Mouse (Mus musculus) myocyte (in vitro differentiated cells): ENCODE results near the gene Myl6b. TPM values are rescaled to one million over a fixed set of nuclear protein-coding genes. Genes with fewer than 3 reads are reported as not detected.
"Not testable (repeated sequence)": the region's sequence is repeated elsewhere in the genome, so short reads cannot be mapped to it uniquely, and the experiment has no call there.

Experiments used
- H3K27me3 ChIP-seq: one replicate; pipeline ENCODE4 v1.6.1; 2011; ENCODE audit not compliant: control insufficient read depth, insufficient read depth, insufficient read length
- H3K36me3 ChIP-seq: one replicate; pipeline ENCODE4 v1.6.1; 2011; ENCODE audit not compliant: control insufficient read depth, insufficient read depth
- H3K4me2 ChIP-seq: one replicate; pipeline ENCODE4 v1.6.1; 2011; ENCODE audit warnings: low read depth, control low read depth
- H3K4me3 ChIP-seq: one replicate; pipeline ENCODE4 v1.5.1; 2011; ENCODE audit warnings: mild to moderate bottlenecking, control low read depth, moderate library complexity
- H3K79me2 ChIP-seq: one replicate; pipeline ENCODE4 v1.6.1; 2011; ENCODE audit not compliant: control insufficient read depth, insufficient read depth
- H3ac ChIP-seq: one replicate; pipeline ENCODE4 v1.6.1; 2011; ENCODE audit not compliant: control insufficient read depth, insufficient read length
- CEBPB ChIP-seq: IDR thresholded peaks from 2 replicates; pipeline ENCODE4 v1.6.1; 2011; ENCODE audit warnings: mild to moderate bottlenecking, moderate library complexity; ENCODE audit not compliant: poor library complexity, insufficient read depth, severe bottlenecking
- E2F4 ChIP-seq: IDR thresholded peaks from one replicate; pipeline ENCODE4 v1.6.1; 2011; ENCODE audit warnings: mild to moderate bottlenecking, control low read depth, moderate library complexity; ENCODE audit not compliant: insufficient read depth
- MAX ChIP-seq: IDR thresholded peaks from one replicate; pipeline ENCODE4 v1.6.1; 2011; ENCODE audit warnings: low read depth, mild to moderate bottlenecking, control low read depth
- MYOD1 ChIP-seq, 3 experiments: IDR thresholded peaks; one replicate each; pipeline ENCODE4 v1.6.1; 2011; ENCODE audit warnings: control low read depth in 2 of 3, low read depth in 2 of 3, mild to moderate bottlenecking in 2 of 3, moderate library complexity in 1 of 3; ENCODE audit not compliant: insufficient read length in 2 of 3, control insufficient read depth in 1 of 3
- MYOG ChIP-seq, 3 experiments: IDR thresholded peaks; one replicate each; pipeline ENCODE4 v1.6.1; 2011; ENCODE audit warnings: control low read depth in 2 of 3, low read depth in 2 of 3, mild to moderate bottlenecking in 2 of 3; ENCODE audit not compliant: insufficient read length in 2 of 3, control insufficient read depth in 1 of 3, insufficient read depth in 1 of 3
- POLR2A ChIP-seq: IDR thresholded peaks from one replicate; pipeline ENCODE4 v1.6.1; 2011; ENCODE audit warnings: low read depth, mild to moderate bottlenecking, control low read depth, moderate library complexity; ENCODE audit not compliant: insufficient read length
- POLR2AphosphoS2 ChIP-seq: IDR thresholded peaks from one replicate; pipeline ENCODE4 v1.6.1; 2011; ENCODE audit warnings: low read depth, control low read depth; ENCODE audit not compliant: insufficient read length
- REST ChIP-seq: IDR thresholded peaks from one replicate; pipeline ENCODE4 v1.6.1; 2011; ENCODE audit warnings: mild to moderate bottlenecking, control low read depth, moderate library complexity; ENCODE audit not compliant: insufficient read depth, insufficient read length
- SRF ChIP-seq: IDR thresholded peaks from one replicate; pipeline ENCODE4 v1.6.1; 2011; ENCODE audit warnings: low read depth; ENCODE audit not compliant: control insufficient read depth, insufficient read length
- TCF12 ChIP-seq: IDR thresholded peaks from one replicate; pipeline ENCODE4 v1.6.1; 2011; ENCODE audit warnings: mild to moderate bottlenecking, control low read depth; ENCODE audit not compliant: poor library complexity, insufficient read depth, severe bottlenecking
- TCF3 ChIP-seq: IDR thresholded peaks from one replicate; pipeline ENCODE4 v1.6.1; 2011; ENCODE audit warnings: low read depth, control low read depth; ENCODE audit not compliant: insufficient read length
- USF1 ChIP-seq: IDR thresholded peaks from one replicate; pipeline ENCODE4 v1.6.1; 2011; ENCODE audit warnings: low read depth, mild to moderate bottlenecking, control low read depth, moderate library complexity
- polyA plus RNA-seq: library from polyadenylated mRNA; unstranded; fragments of >200 nt; fragmentation: generic; extraction: Trizol; gene quantifications from one replicate; pipeline ENCODE4 v1.2.1, GENCODE M21; 2012; ENCODE audit warnings: missing spikeins

The Myl6b gene
- polyA plus RNA-seq, 1 experiment: 734 TPM

- Histone ChIP-seq H3ac (no peak overlapping the region), H3K4me2 (no peak overlapping the region), H3K79me2 (no peaks in the 10 kb centered on the region), H3K4me3 (no peak overlapping the region), H3K27me3 (no peaks in the 10 kb centered on the region), H3K36me3 (peaks cover 19% of the 10 kb centered on the region)
- TF ChIP-seq POLR2A (no peak), REST (no peak), USF1 (no peak), E2F4 (no peak)
Measured at GRCm38 (mm10) chr10:128505974-128506373, 7.5 kb upstream of the Myl6b start.

- H3K27me3 ChIP-seq, H3K79me2 ChIP-seq, H3ac ChIP-seq, H3K4me3 ChIP-seq, H3K4me2 ChIP-seq: not testable (repeated sequence)
- peaks cover 13% of the 10 kb centered on the region for H3K36me3 ChIP-seq
Measured at GRCm38 (mm10) chr10:128505371-128505667, 6.8 kb upstream of the Myl6b start.

- TF ChIP-seq MYOD1 (IDR thresholded peaks at IDR 0.05; ENCODE audit: control insufficient read depth in 1 of 3, insufficient read length in 2 of 3, low read depth in 2 of 3): no peak
- TF ChIP-seq USF1: no peak
- TF ChIP-seq SRF: no peak
- no peak for TF ChIP-seq E2F4
- peak in 1 of 3 experiments; percentile 4 for TF ChIP-seq MYOG (IDR thresholded peaks at IDR 0.05; ENCODE audit: control insufficient read depth in 1 of 3, insufficient read depth in 1 of 3, insufficient read length in 2 of 3, low read depth in 2 of 3)
- TF ChIP-seq TCF12: no peak
- TF ChIP-seq CEBPB: no peak
Measured at GRCm38 (mm10) chr10:128504641-128505370, 6.3 kb upstream of the Myl6b start.

GRCm38 (mm10) chr10:128504012-128504411, 5.5 kb upstream of the Myl6b start:
- Histone ChIP-seq H3K36me3 (peaks cover under 1% of the 10 kb centered on the region), H3ac (no peak overlapping the region), H3K4me3 (no peak overlapping the region), H3K4me2 (peak overlapping the region; percentile 25), H3K27me3 (no peaks in the 10 kb centered on the region), H3K79me2 (no peaks in the 10 kb centered on the region)
- no peak for TF ChIP-seq MYOD1 (IDR thresholded peaks at IDR 0.05; ENCODE audit: control insufficient read depth in 1 of 3, insufficient read length in 2 of 3, low read depth in 2 of 3)
- TF ChIP-seq MAX: no peak
- TF ChIP-seq CEBPB: no peak
- no peak for TF ChIP-seq REST

More at GRCm38 (mm10) chr10:128504641-128505370, 6.3 kb upstream of the Myl6b start:
- Histone ChIP-seq H3ac (no peak overlapping the region), H3K27me3 (no peaks in the 10 kb centered on the region), H3K4me3 (no peak overlapping the region), H3K4me2 (peak overlapping the region; percentile 25), H3K79me2 (no peaks in the 10 kb centered on the region), H3K36me3 (peaks cover 8% of the 10 kb centered on the region)

- H3K4me3 ChIP-seq: no peak overlapping the region
- no peaks in the 10 kb centered on the region for H3K27me3 ChIP-seq
- TF ChIP-seq REST: no peak
- no peak for TF ChIP-seq SRF
- TF ChIP-seq POLR2A: no peak
- TF ChIP-seq CEBPB: no peak
- no peak for TF ChIP-seq USF1
- no peak for TF ChIP-seq E2F4
- no peak for TF ChIP-seq TCF12
- TF ChIP-seq MYOG (IDR thresholded peaks at IDR 0.05; ENCODE audit: control insufficient read depth in 1 of 3, insufficient read depth in 1 of 3, insufficient read length in 2 of 3, low read depth in 2 of 3): no peak
- no peak for TF ChIP-seq MAX
- no peak for TF ChIP-seq POLR2AphosphoS2
- no peak for TF ChIP-seq MYOD1 (IDR thresholded peaks at IDR 0.05; ENCODE audit: control insufficient read depth in 1 of 3, insufficient read length in 2 of 3, low read depth in 2 of 3)
- TF ChIP-seq TCF3: no peak
- H3K4me2 ChIP-seq: peak overlapping the region; percentile 34
- no peak overlapping the region for H3ac ChIP-seq
- no peaks in the 10 kb centered on the region for H3K36me3 ChIP-seq
- no peaks in the 10 kb centered on the region for H3K79me2 ChIP-seq
Measured at GRCm38 (mm10) chr10:128503532-128503931, 5.0 kb upstream of the Myl6b start.

- TF ChIP-seq CEBPB: peak; percentile 72
- no peak for TF ChIP-seq MYOD1 (IDR thresholded peaks at IDR 0.05; ENCODE audit: control insufficient read depth in 1 of 3, insufficient read length in 2 of 3, low read depth in 2 of 3)
- Histone ChIP-seq H3K79me2 (no peaks in the 10 kb centered on the region), H3ac (no peak overlapping the region), H3K27me3 (no peaks in the 10 kb centered on the region), H3K4me2 (no peak overlapping the region), H3K36me3 (no peaks in the 10 kb centered on the region), H3K4me3 (no peak overlapping the region)
Measured at GRCm38 (mm10) chr10:128502341-128502740, 3.9 kb upstream of the Myl6b start.
